Mouse (Mus musculus) small intestine, adult 2 months (tissue): ENCODE results near the gene Sigirr.

Experiments used
- CTCF ChIP-seq: fragments of 200-500 bp; IDR thresholded peaks from 2 replicates; pipeline ENCODE4 v1.5.1; 2012; ENCODE audit warnings: low read depth, mild to moderate bottlenecking, control low read depth, inconsistent platforms, low read length, moderate library complexity, mixed read lengths; ENCODE audit not compliant: insufficient replicate concordance, insufficient read length; ENCODE audit errors: extremely low read depth
- POLR2A ChIP-seq: fragments of 200-500 bp; IDR thresholded peaks from 2 replicates; pipeline ENCODE4 v1.6.1; 2012; ENCODE audit warnings: low read depth, mild to moderate bottlenecking, control low read depth, inconsistent platforms, low read length, moderate library complexity

DNA sequence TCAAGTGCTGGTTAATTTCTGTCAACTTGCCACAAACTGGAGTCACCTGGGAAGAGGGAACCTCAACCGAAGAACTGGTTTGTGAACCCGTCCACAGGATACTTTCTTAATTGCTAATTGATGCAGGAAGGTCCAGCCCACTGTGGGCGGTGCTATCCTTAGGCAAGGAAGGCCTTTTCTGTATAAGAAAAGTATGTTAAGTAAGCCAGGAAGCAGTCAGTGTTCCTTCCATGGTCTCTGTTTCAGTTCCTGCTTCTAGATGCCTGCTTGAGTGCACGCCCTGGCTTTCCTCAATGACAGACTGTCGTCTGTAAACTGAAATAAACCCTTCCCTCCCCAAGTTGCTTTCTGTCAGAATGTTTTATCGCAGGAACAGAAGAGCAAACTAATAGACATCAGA, 43.4 kb downstream of the Sigirr start:
- no peak for TF ChIP-seq CTCF
- TF ChIP-seq POLR2A = no peak
